Mouse (Mus musculus) limb, embryonic 14.5 days (tissue): ENCODE data around the gene Bsn. TPM values are rescaled to one million over a fixed set of nuclear protein-coding genes. Genes with fewer than 3 reads are reported as not detected.

Source experiments
- ATAC-seq: fragments of 200-750 bp; cut with Nextera tagmentation; 2 replicates; pipeline ENCODE4 v1.8.0; 2017; ENCODE audit warnings: low read depth, moderate number of reproducible peaks, moderate TSS enrichment; ENCODE audit not compliant: low FRiP score
- DNase-seq: peaks from one replicate; pipeline ENCODE4 v3.0.0-alpha.2; 2015; ENCODE audit warnings: low spot score
- H3K27ac ChIP-seq: fragments of 300-500 bp; sonication (generic); replicated peaks from 2 replicates; pipeline ENCODE4 v1.5.1; 2014; ENCODE audit warnings: low read depth, mild to moderate bottlenecking, low read length, moderate library complexity, mixed read lengths
- H3K27me3 ChIP-seq: fragments of 300-500 bp; sonication (generic); 2 replicates; pipeline ENCODE4 v1.6.1; 2014; ENCODE audit warnings: low read length, mixed read lengths; ENCODE audit not compliant: control insufficient read depth, insufficient read depth
- H3K36me3 ChIP-seq: fragments of 300-500 bp; sonication (generic); 2 replicates; pipeline ENCODE4 v1.6.1; 2014; ENCODE audit warnings: mild to moderate bottlenecking, low read length, moderate library complexity, mixed read lengths; ENCODE audit not compliant: control insufficient read depth, insufficient read depth
- H3K4me1 ChIP-seq: fragments of 300-500 bp; sonication (generic); 2 replicates; pipeline ENCODE4 v1.6.1; 2014; ENCODE audit warnings: antibody characterized with exemption, low read length, mixed read lengths; ENCODE audit not compliant: control insufficient read depth, insufficient read depth
- H3K4me2 ChIP-seq: fragments of 300-500 bp; sonication (generic); replicated peaks from 2 replicates; pipeline ENCODE4 v1.6.1; 2014; ENCODE audit warnings: low read depth, mild to moderate bottlenecking, low read length, moderate library complexity; ENCODE audit not compliant: severe bottlenecking
- H3K4me3 ChIP-seq: fragments of 300-500 bp; sonication (generic); replicated peaks from 2 replicates; pipeline ENCODE4 v1.5.1; 2014; ENCODE audit warnings: low read length
- H3K9ac ChIP-seq: fragments of 300-500 bp; sonication (generic); 2 replicates; pipeline ENCODE4 v1.6.1; 2014; ENCODE audit warnings: mild to moderate bottlenecking, low read depth, low read length, moderate library complexity; ENCODE audit not compliant: severe bottlenecking
- H3K9me3 ChIP-seq: fragments of 300-500 bp; sonication (generic); 2 replicates; pipeline ENCODE4 v1.6.1; 2016; ENCODE audit warnings: low read length; ENCODE audit not compliant: control insufficient read depth
- POLR2A ChIP-seq: fragments of 200-500 bp; IDR thresholded peaks from 2 replicates; pipeline ENCODE4 v1.8.0; 2012; ENCODE audit warnings: inconsistent platforms, mild to moderate bottlenecking, moderate library complexity, borderline replicate concordance; ENCODE audit not compliant: insufficient read depth, insufficient read length; ENCODE audit errors: extremely low read depth
- WGBS: fragments of 180-500 bp; shearing (Covaris S2); extraction: QIAGEN DNeasy Blood & Tissue Kit; methylation state at CpG from one replicate; pipeline ENCODE4 v1.1.7; 2014; 5-methylcytosine and 5-hydroxymethylcytosine counted together
- polyA plus RNA-seq, 2 experiments: library from polyadenylated mRNA; depleted of rRNA in 1 of 2; stranded (reverse) in 1 of 2; unstranded in 1 of 2; fragments of >200 nt; fragmentation: Nextera tagmentation in 1 of 2; extraction: Ambion mirVana in 1 of 2; gene quantifications; 2 replicates each; pipeline versions ENCODE4 v1.2.1 to v1.2.3; 2012 to 2014

Gene Bsn
- polyA plus RNA-seq, 2 experiments: 0.73 to 1.1 TPM

GRCm38 (mm10) chr9:108220380-108220774, 30.2 kb upstream of the Bsn start:
- Histone ChIP-seq H3K4me3 (no peak overlapping the region), H3K4me2 (no peak overlapping the region), H3K4me1 (no peaks in the 10 kb centered on the region), H3K27me3 (no peaks in the 10 kb centered on the region), H3K9me3 (no peaks in the 10 kb centered on the region), H3K36me3 (peaks cover 26% of the 10 kb centered on the region), H3K9ac (no peak overlapping the region), H3K27ac (no peak overlapping the region)
- 81% methylated on average over 1 of the region's 1 CpGs for WGBS
- DNase-seq (no peak), ATAC-seq (no peak)
- TF ChIP-seq POLR2A: no peak

GRCm38 (mm10) chr9:108219766-108220379, 29.7 kb upstream of the Bsn start:
- Histone ChIP-seq H3K9ac (no peak overlapping the region), H3K36me3 (peaks cover 31% of the 10 kb centered on the region), H3K27me3 (no peaks in the 10 kb centered on the region), H3K27ac (no peak overlapping the region), H3K4me3 (no peak overlapping the region), H3K4me1 (no peaks in the 10 kb centered on the region), H3K9me3 (no peaks in the 10 kb centered on the region), H3K4me2 (no peak overlapping the region)
- ATAC-seq (no peak), DNase-seq (no peak)
- TF ChIP-seq POLR2A: no peak
- 78% methylated on average over 12 of the region's 12 CpGs for WGBS

GRCm38 (mm10) chr9:108217936-108218543, 27.9 kb upstream of the Bsn start:
- no peak for ATAC-seq
- Histone ChIP-seq H3K4me1 (no peaks in the 10 kb centered on the region), H3K4me3 (no peak overlapping the region), H3K36me3 (peaks cover 32% of the 10 kb centered on the region), H3K27me3 (no peaks in the 10 kb centered on the region), H3K9me3 (no peaks in the 10 kb centered on the region), H3K4me2 (no peak overlapping the region), H3K9ac (no peak overlapping the region), H3K27ac (no peak overlapping the region)
- 55% methylated on average over 11 of the region's 11 CpGs for WGBS
- no peak for TF ChIP-seq POLR2A
- no peak for DNase-seq

GRCm38 (mm10) chr9:108217406-108217805, 27.2 kb upstream of the Bsn start:
- Histone ChIP-seq H3K36me3 (peaks cover 32% of the 10 kb centered on the region), H3K4me2 (no peak overlapping the region), H3K9me3 (no peaks in the 10 kb centered on the region), H3K9ac (no peak overlapping the region), H3K4me3 (no peak overlapping the region), H3K27me3 (no peaks in the 10 kb centered on the region), H3K27ac (no peak overlapping the region), H3K4me1 (no peaks in the 10 kb centered on the region)
- DNase-seq: no peak
- TF ChIP-seq POLR2A: no peak
- WGBS: 84% methylated on average over 3 of the region's 3 CpGs
- ATAC-seq: no peak

- WGBS: 68% methylated on average over 7 of the region's 7 CpGs
- no peak for ATAC-seq
- Histone ChIP-seq H3K36me3 (peaks cover 46% of the 10 kb centered on the region), H3K27ac (no peak overlapping the region; the same call in 1 of the 2 replicates), H3K9me3 (no peaks in the 10 kb centered on the region), H3K9ac (no peak overlapping the region), H3K4me3 (no peak overlapping the region), H3K4me2 (no peak overlapping the region), H3K27me3 (no peaks in the 10 kb centered on the region), H3K4me1 (no peaks in the 10 kb centered on the region)
- TF ChIP-seq POLR2A: no peak
- DNase-seq: no peak
Observed at GRCm38 (mm10) chr9:108213105-108213504, 22.9 kb upstream of the Bsn start.

GRCm38 (mm10) chr9:108212426-108212825, 22.2 kb upstream of the Bsn start:
- Histone ChIP-seq H3K27ac (no peak overlapping the region), H3K27me3 (no peaks in the 10 kb centered on the region), H3K36me3 (peaks cover 46% of the 10 kb centered on the region), H3K9me3 (no peaks in the 10 kb centered on the region), H3K9ac (no peak overlapping the region), H3K4me2 (no peak overlapping the region), H3K4me3 (no peak overlapping the region), H3K4me1 (no peaks in the 10 kb centered on the region)
- ATAC-seq (no peak), DNase-seq (no peak)
- TF ChIP-seq POLR2A: no peak
- WGBS: 87% methylated on average over 2 of the region's 2 CpGs
